25 mouse cellular contexts compared by ENCODE assay signal in genomic region chr14:119797172-119797850, GRCm38 (mm10).
DNase-seq lines count a peak whose midpoint lies in the region; ATAC-seq and TF ChIP-seq lines count a peak whose summit lies in the region.
"Had no signal": no experiment of that assay in that cellular context is flagged by ENCODE, and none has a peak within 500 bp of the region (broad histone marks: within the 10 kb centered on the region; RNA-seq: fewer than 3 reads in every experiment).

No protein-coding gene starts in this region.

- TF ChIP-seq CTCF in testis, adult 2 months (IDR thresholded peaks at IDR 0.05; ENCODE audit: control insufficient read depth, insufficient read depth, insufficient replicate concordance, low read depth, low read length), result no peak

- H3K4me3 ChIP-seq in kidney, embryonic 15.5 days (replicated peaks), result no peak overlapping the region
- H3K4me3 ChIP-seq in testis, adult 2 months (ENCODE audit: control insufficient read depth, low read depth, low read length), result no peak overlapping the region
- no peak overlapping the region for H3K4me3 ChIP-seq in midbrain, embryonic 15.5 days
- H3K4me3 ChIP-seq: embryonic facial prominence, embryonic 13.5 days; erythroblast, embryonic 14.5 days; forebrain, embryonic 12.5 days; heart, embryonic 10.5 days; hindbrain, embryonic 10.5 days; limb, embryonic 13.5 days; liver, embryonic 12.5 days had no signal

- no peaks in the 10 kb centered on the region for H3K36me3 ChIP-seq in kidney, embryonic 15.5 days
- no peaks in the 10 kb centered on the region for H3K36me3 ChIP-seq in testis, adult 2 months (ENCODE audit: control insufficient read depth, insufficient read depth, low read length)
- H3K36me3 ChIP-seq in midbrain, embryonic 15.5 days (replicated peaks), result no peaks in the 10 kb centered on the region
- H3K36me3 ChIP-seq: embryonic facial prominence, embryonic 13.5 days; forebrain, embryonic 12.5 days; heart, embryonic 10.5 days; hindbrain, embryonic 10.5 days; limb, embryonic 13.5 days; liver, embryonic 12.5 days had no signal

- peaks cover 8% of the 10 kb centered on the region; the same call in 1 of the 2 replicates for H3K4me1 ChIP-seq in kidney, embryonic 15.5 days
- peaks cover 3% of the 10 kb centered on the region; the same call in 1 of the 2 replicates for H3K4me1 ChIP-seq in testis, adult 2 months (ENCODE audit: control insufficient read depth, insufficient read depth, low read length)
- H3K4me1 ChIP-seq in midbrain, embryonic 15.5 days, result no peaks in the 10 kb centered on the region
- H3K4me1 ChIP-seq: limb, embryonic 13.5 days; liver, embryonic 12.5 days had no signal

- WGBS in kidney, embryonic 15.5 days, result 14% methylated on average over 9 of the region's 9 CpGs
- WGBS in midbrain, embryonic 15.5 days, result 40% methylated on average over 9 of the region's 9 CpGs

- H3K9ac ChIP-seq in kidney, embryonic 15.5 days, result no peak overlapping the region
- no peak overlapping the region for H3K9ac ChIP-seq in midbrain, embryonic 15.5 days
- H3K9ac ChIP-seq: embryonic facial prominence, embryonic 13.5 days; forebrain, embryonic 12.5 days; limb, embryonic 13.5 days; liver, embryonic 12.5 days had no signal

- no peak for TF ChIP-seq POLR2A in testis, adult 2 months (IDR thresholded peaks at IDR 0.05; ENCODE audit: control insufficient read depth, low read depth, low read length)

- no peaks in the 10 kb centered on the region for H3K27me3 ChIP-seq in kidney, embryonic 15.5 days
- no peaks in the 10 kb centered on the region for H3K27me3 ChIP-seq in testis, adult 2 months (ENCODE audit: control insufficient read depth, insufficient read depth, low read length)
- no peaks in the 10 kb centered on the region for H3K27me3 ChIP-seq in midbrain, embryonic 15.5 days (replicated peaks)
- H3K27me3 ChIP-seq: embryonic facial prominence, embryonic 13.5 days; forebrain, embryonic 12.5 days; limb, embryonic 13.5 days; liver, embryonic 12.5 days had no signal

- DNase-seq in adrenal gland, postnatal 10 days, result peak; percentile 26
- no peak for DNase-seq in adrenal gland, adult 8-10 months
- DNase-seq in kidney, adult 8-10 months, result no peak
- DNase-seq in testis, postnatal 10 days (ENCODE audit: low spot score), result no peak
- DNase-seq: cerebellum, adult 18-20 months; cerebellum, postnatal 14 days; embryo, embryonic 11 days; kidney, adult 11 months; kidney, postnatal 25 days; layer of hippocampus, postnatal 36 days; lung, adult 18-20 months; lung, postnatal 10 days had no signal

- no peaks in the 10 kb centered on the region for H3K9me3 ChIP-seq in kidney, embryonic 15.5 days (replicated peaks)
- H3K9me3 ChIP-seq in midbrain, embryonic 15.5 days, result no peaks in the 10 kb centered on the region
- H3K9me3 ChIP-seq: embryonic facial prominence, embryonic 13.5 days; forebrain, embryonic 12.5 days; heart, embryonic 10.5 days; hindbrain, embryonic 10.5 days; limb, embryonic 13.5 days; liver, embryonic 12.5 days had no signal

- peak; percentile 69 for ATAC-seq in kidney, embryonic 15.5 days (replicated peaks; ENCODE audit: low FRiP score)
- ATAC-seq in midbrain, embryonic 15.5 days (replicated peaks), result no peak
- ATAC-seq: CD4-positive, CD25-positive, alpha-beta regulatory T cell, adult 4 months; hindbrain, embryonic 16.5 days; liver, embryonic 12.5 days had no signal

- H3K4me2 ChIP-seq in kidney, embryonic 15.5 days, result no peak overlapping the region
- no peak overlapping the region for H3K4me2 ChIP-seq in midbrain, embryonic 15.5 days
- H3K4me2 ChIP-seq: embryonic facial prominence, embryonic 13.5 days; forebrain, embryonic 12.5 days; limb, embryonic 13.5 days; liver, embryonic 12.5 days; midbrain, embryonic 11.5 days had no signal

- no peak overlapping the region for H3K27ac ChIP-seq in kidney, embryonic 15.5 days
- H3K27ac ChIP-seq in testis, adult 2 months (ENCODE audit: control insufficient read depth, insufficient read depth, low read depth, low read length), result peak overlapping the region; percentile 73
- no peak overlapping the region for H3K27ac ChIP-seq in midbrain, embryonic 15.5 days
- H3K27ac ChIP-seq: embryonic facial prominence, embryonic 13.5 days; forebrain, embryonic 12.5 days; heart, embryonic 10.5 days; hindbrain, embryonic 10.5 days; limb, embryonic 13.5 days; liver, embryonic 12.5 days had no signal
